Mouse (Mus musculus) CH12.LX (cell line): ENCODE data around the gene Abtb1. TPM values are rescaled to one million over a fixed set of nuclear protein-coding genes. Genes with fewer than 3 reads are reported as not detected.

Experiments used
- DNase-seq: peaks from one replicate; pipeline ENCODE4 v3.0.0-alpha.2; 2013; ENCODE audit errors: extremely low read depth
- H3K27ac ChIP-seq: 2 replicates; pipeline ENCODE4 v1.5.1; 2012; ENCODE audit warnings: low read depth, mild to moderate bottlenecking, control low read depth, moderate library complexity; ENCODE audit not compliant: insufficient read depth
- H3K27me3 ChIP-seq: replicated peaks from 2 replicates; pipeline ENCODE3; 2012; ENCODE audit warnings: inconsistent platforms
- H3K36me3 ChIP-seq, 2 experiments: replicated peaks in 1 of 2; 2 replicates each; pipeline versions ENCODE3 to v1.6.1; 2012; ENCODE audit warnings: inconsistent platforms in 1 of 2, low read length in 1 of 2, mild to moderate bottlenecking in 1 of 2, mixed read lengths in 1 of 2, moderate library complexity in 1 of 2; ENCODE audit not compliant: control insufficient read depth in 1 of 2, insufficient read depth in 1 of 2
- H3K4me1 ChIP-seq, 2 experiments: 2 replicates each; pipeline ENCODE4 v1.6.1; 2012; ENCODE audit warnings: inconsistent platforms in 1 of 2, moderate library complexity in 1 of 2; ENCODE audit not compliant: insufficient read depth in 2 of 2, control insufficient read depth in 1 of 2
- H3K4me2 ChIP-seq: 2 replicates; pipeline ENCODE4 v1.6.1; 2012; ENCODE audit warnings: low read depth, mild to moderate bottlenecking, control low read depth; ENCODE audit not compliant: poor library complexity, insufficient read depth, severe bottlenecking
- H3K4me3 ChIP-seq, 3 experiments: fragments of 150-350 bp in 1 of 3; sonication (generic) in 1 of 3; replicated peaks in 1 of 3; 2 replicates each; pipeline versions ENCODE3 to v1.5.1; 2011 to 2012; ENCODE audit warnings: low read depth in 2 of 3, low read length in 2 of 3, mild to moderate bottlenecking in 2 of 3, moderate library complexity in 2 of 3, control low read depth in 1 of 3, improper control_type of control experiment in 1 of 3, inconsistent platforms in 1 of 3, mixed read lengths in 1 of 3; ENCODE audit not compliant: poor library complexity in 1 of 3
- H3K79me2 ChIP-seq: replicated peaks from 2 replicates; pipeline ENCODE4 v1.6.1; 2012; ENCODE audit warnings: mild to moderate bottlenecking, moderate library complexity; ENCODE audit not compliant: control insufficient read depth, poor library complexity, insufficient read depth, severe bottlenecking; ENCODE audit errors: extremely low read depth
- H3K9ac ChIP-seq: 2 replicates; pipeline ENCODE4 v1.6.1; 2012; ENCODE audit warnings: low read depth, mild to moderate bottlenecking, control low read depth, moderate library complexity; ENCODE audit not compliant: insufficient read depth
- H3K9me3 ChIP-seq: replicated peaks from 2 replicates; pipeline ENCODE3; 2012; ENCODE audit warnings: low read length, inconsistent platforms, mixed read lengths
- BHLHE40 ChIP-seq: IDR thresholded peaks from 2 replicates; pipeline ENCODE4 v1.6.1; 2011; ENCODE audit warnings: mild to moderate bottlenecking, low read depth, low read length, improper control_type of control experiment
- CHD1 ChIP-seq: IDR thresholded peaks from 2 replicates; pipeline ENCODE4 v1.6.1; 2012; ENCODE audit warnings: low read depth, low read length, improper control_type of control experiment, inconsistent platforms
- CHD2 ChIP-seq: IDR thresholded peaks from 2 replicates; pipeline ENCODE4 v1.6.1; 2011; ENCODE audit warnings: low read length, improper control_type of control experiment
- CTCF ChIP-seq, 2 experiments: IDR thresholded peaks in 1 of 2; conservative IDR thresholded peaks in 1 of 2; 2 replicates each; pipeline ENCODE4 v1.5.1; 2011 to 2012; ENCODE audit warnings: low read depth in 2 of 2, low read length in 2 of 2, improper control_type of control experiment in 1 of 2, inconsistent platforms in 1 of 2, mild to moderate bottlenecking in 1 of 2, moderate library complexity in 1 of 2
- ELF1 ChIP-seq: IDR thresholded peaks from 2 replicates; pipeline ENCODE4 v1.6.1; 2014; ENCODE audit warnings: low read depth, mild to moderate bottlenecking, inconsistent platforms, low read length, improper control_type of control experiment
- EP300 ChIP-seq: IDR thresholded peaks from 2 replicates; pipeline ENCODE4 v1.6.1; 2011; ENCODE audit warnings: low read length, improper control_type of control experiment
- GABPA ChIP-seq: IDR thresholded peaks from 2 replicates; pipeline ENCODE4 v1.6.1; 2012; ENCODE audit warnings: low read depth, low read length, improper control_type of control experiment, inconsistent platforms; ENCODE audit not compliant: insufficient replicate concordance
- HCFC1 ChIP-seq: IDR thresholded peaks from 2 replicates; pipeline ENCODE4 v1.6.1; 2012; ENCODE audit warnings: low read depth, mild to moderate bottlenecking, inconsistent platforms, low read length, improper control_type of control experiment
- JUN ChIP-seq: IDR thresholded peaks from 2 replicates; pipeline ENCODE4 v1.6.1; 2011; ENCODE audit warnings: low read depth, mild to moderate bottlenecking, low read length, improper control_type of control experiment, moderate library complexity; ENCODE audit not compliant: insufficient read depth
- JUND ChIP-seq: conservative IDR thresholded peaks from 2 replicates; pipeline ENCODE4 v1.6.1; 2011; ENCODE audit warnings: low read depth, low read length, improper control_type of control experiment
- KAT2A ChIP-seq: IDR thresholded peaks from 2 replicates; pipeline ENCODE4 v1.6.1; 2012; ENCODE audit warnings: low read length, improper control_type of control experiment, inconsistent platforms; ENCODE audit not compliant: insufficient replicate concordance
- MAX ChIP-seq: IDR thresholded peaks from 2 replicates; pipeline ENCODE4 v1.6.1; 2011; ENCODE audit warnings: low read length, improper control_type of control experiment
- MAZ ChIP-seq: IDR thresholded peaks from 2 replicates; pipeline ENCODE4 v1.6.1; 2012; ENCODE audit warnings: low read depth, mild to moderate bottlenecking, inconsistent platforms, low read length, improper control_type of control experiment, moderate library complexity
- MXI1 ChIP-seq: IDR thresholded peaks from 2 replicates; pipeline ENCODE4 v1.6.1; 2011; ENCODE audit warnings: mild to moderate bottlenecking, low read depth, low read length, improper control_type of control experiment
- MYC ChIP-seq: IDR thresholded peaks from 2 replicates; pipeline ENCODE4 v1.6.1; 2011; ENCODE audit warnings: low read depth, mild to moderate bottlenecking, improper control_type of control experiment, low read length
- NELFE ChIP-seq: IDR thresholded peaks from 2 replicates; pipeline ENCODE4 v1.6.1; 2011; ENCODE audit warnings: low read depth, low read length, improper control_type of control experiment
- PAX5 ChIP-seq: IDR thresholded peaks from 2 replicates; pipeline ENCODE4 v1.6.1; 2012; ENCODE audit warnings: low read length, inconsistent platforms, mixed read lengths
- POLR2A ChIP-seq: IDR thresholded peaks from 2 replicates; pipeline ENCODE4 v1.6.1; 2011; ENCODE audit warnings: low read depth, mild to moderate bottlenecking, improper control_type of control experiment, low read length
- RAD21 ChIP-seq: IDR thresholded peaks from 2 replicates; pipeline ENCODE4 v1.6.1; 2011; ENCODE audit warnings: low read depth, mild to moderate bottlenecking, low read length, improper control_type of control experiment, moderate library complexity
- SIN3A ChIP-seq: IDR thresholded peaks from 2 replicates; pipeline ENCODE4 v1.6.1; 2012; ENCODE audit warnings: low read length, improper control_type of control experiment, inconsistent platforms
- SMC3 ChIP-seq: IDR thresholded peaks from 2 replicates; pipeline ENCODE4 v1.6.1; 2011; ENCODE audit warnings: low read depth, low read length, improper control_type of control experiment
- TBP ChIP-seq: conservative IDR thresholded peaks from 2 replicates; pipeline ENCODE4 v1.6.1; 2011; ENCODE audit warnings: low read depth, low read length, improper control_type of control experiment
- USF1 ChIP-seq: IDR thresholded peaks from 2 replicates; pipeline ENCODE4 v1.6.1; 2014; ENCODE audit warnings: low read depth, mild to moderate bottlenecking, inconsistent platforms, low read length, improper control_type of control experiment
- ZC3H11A ChIP-seq: IDR thresholded peaks from 2 replicates; pipeline ENCODE4 v1.6.1; 2012; ENCODE audit warnings: low read depth, mild to moderate bottlenecking, inconsistent platforms, low read length, improper control_type of control experiment
- ZKSCAN1 ChIP-seq: IDR thresholded peaks from 2 replicates; pipeline ENCODE4 v1.6.1; 2012; ENCODE audit warnings: low read depth, inconsistent platforms, low read length, improper control_type of control experiment, borderline replicate concordance
- dilution Hi-C: fragments of 300-500 bp; cut with MboI; formaldehyde crosslinking; loops from 2 replicates; pipeline ENCODE4 v1.14.3; 2020; ENCODE audit warnings: low sequenced_read_pairs; ENCODE audit not compliant: extremely low pct_unique_long_range_greater_than_20kb, extremely low pct_ligation_motif_present
- in situ Hi-C: fragments of 300-500 bp; cut with MboI; formaldehyde crosslinking; loops from 3 replicates; pipeline ENCODE4 v1.14.3; 2019; ENCODE audit warnings: low sequenced_read_pairs, low pct_ligation_motif_present, low pct_unique_long_range_greater_than_20kb, mixed read lengths
- polyA plus RNA-seq: library from polyadenylated mRNA; unstranded; fragments of >175 nt; gene quantifications from 2 replicates; pipeline ENCODE4 v1.2.1, GENCODE M21; 2012; ENCODE audit warnings: low read depth; ENCODE audit not compliant: insufficient read length
- total RNA-seq, 2 experiments: library from RNA; depleted of rRNA; stranded (reverse); fragments of 300-350 nt in 1 of 2; fragments of >200 nt in 1 of 2; gene quantifications; 2 replicates each; pipeline ENCODE4 v1.2.3; 2012 to 2014

Gene Abtb1
- total and polyA plus RNA-seq, 3 experiments, result 13.0 to 20.8 (median 18.4) TPM

DNA sequence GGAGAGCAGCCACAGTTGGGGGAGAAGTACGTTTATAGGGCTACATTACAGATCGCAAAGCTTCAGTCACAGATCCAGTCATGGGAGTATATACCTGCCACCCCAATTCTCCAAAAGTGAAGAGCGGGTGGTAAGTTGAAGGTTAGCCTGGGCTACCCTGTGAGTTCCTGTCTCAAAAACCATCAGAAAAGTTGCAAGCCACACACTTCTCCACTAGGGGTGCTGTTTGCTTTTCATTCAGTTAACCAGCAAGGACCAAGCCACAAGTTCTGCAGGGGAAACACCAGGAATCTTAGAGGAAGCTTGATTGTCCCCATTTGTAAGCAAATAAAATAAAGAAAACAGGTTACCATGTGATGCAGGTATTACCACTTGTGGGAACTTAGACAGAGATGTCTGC is 28.9 kb downstream of the Abtb1 start:
- Histone ChIP-seq H3K4me3 (no peak overlapping the region), H3K4me2 (no peak overlapping the region), H3K9me3 (no peaks in the 10 kb centered on the region), H3K9ac (no peak overlapping the region), H3K4me1 (peaks cover 37 to 89% of the 10 kb centered on the region in 2 experiments), H3K36me3 (peaks cover 69 to 95% of the 10 kb centered on the region in 2 experiments), H3K27me3 (no peaks in the 10 kb centered on the region), H3K79me2 (no peaks in the 10 kb centered on the region), H3K27ac (peak overlapping the region; percentile 8; the same call in 1 of the 2 replicates)
- in situ Hi-C loops (no loop called here), dilution Hi-C loops (no loop called here)
- TF ChIP-seq JUND (no peak), USF1 (no peak), HCFC1 (no peak), MAX (no peak), RAD21 (peak; percentile 72), ELF1 (no peak), ZC3H11A (no peak), MYC (no peak), ZKSCAN1 (no peak), JUN (no peak), PAX5 (no peak), MXI1 (no peak), SMC3 (peak; percentile 52), GABPA (no peak), KAT2A (no peak), MAZ (no peak), NELFE (no peak), EP300 (no peak), TBP (no peak), CHD2 (no peak), SIN3A (no peak), CHD1 (no peak), CTCF (conservative IDR thresholded peaks at IDR 0.05 in 1 of 2, IDR thresholded peaks at IDR 0.05 in 1 of 2; ENCODE audit: low read depth in 2 of 2, low read length in 2 of 2) (peak; percentile 78), POLR2A (no peak)
- peak; percentile 84 for DNase-seq

GRCm38 (mm10) chr6:88811880-88812400 is 29.8 kb downstream of the Abtb1 start:
- no peak overlapping the region for H3K4me3 ChIP-seq

More at GRCm38 (mm10) chr6:88811880-88812400, 29.8 kb downstream of the Abtb1 start:
- Histone ChIP-seq H3K36me3 (peaks cover 70 to 95% of the 10 kb centered on the region in 2 experiments), H3K4me1 (peaks cover 41 to 89% of the 10 kb centered on the region in 2 experiments)
- no peak for DNase-seq
- in situ Hi-C loops, result no loop called here
- TF ChIP-seq BHLHE40 (peak; percentile 45; the same call in 1 of the 2 replicates), CHD2 (no peak)
- TF ChIP-seq, all 38 proteins: peak for 1
- Histone ChIP-seq H3K27me3 (no peaks in the 10 kb centered on the region), H3K4me2 (peak overlapping the region; percentile 24; the same call in 1 of the 2 replicates), H3K79me2 (peaks cover under 1% of the 10 kb centered on the region; the same call in 1 of the 2 replicates), H3K9me3 (no peaks in the 10 kb centered on the region), H3K9ac (no peak overlapping the region), H3K27ac (peak overlapping the region; percentile 53; the same call in 1 of the 2 replicates)
- dilution Hi-C loops, result no loop called here
